Mouse (Mus musculus) mouse embryonic stem cell (cell line): ENCODE data around the gene Acvrl1.

Source experiments
- in situ Hi-C, 2 experiments: fragments of 300-500 bp; cut with MboI; formaldehyde crosslinking; loops; 1 replicate in 1 of 2; 3 replicates in 1 of 2; pipeline ENCODE4 v1.14.3; 2019 to 2020; ENCODE audit warnings: low sequenced_read_pairs in 2 of 2, low pct_unique_long_range_greater_than_20kb in 1 of 2, mixed read lengths in 1 of 2; ENCODE audit not compliant: unreplicated experiment in 1 of 2

The Acvrl1 gene

DNA sequence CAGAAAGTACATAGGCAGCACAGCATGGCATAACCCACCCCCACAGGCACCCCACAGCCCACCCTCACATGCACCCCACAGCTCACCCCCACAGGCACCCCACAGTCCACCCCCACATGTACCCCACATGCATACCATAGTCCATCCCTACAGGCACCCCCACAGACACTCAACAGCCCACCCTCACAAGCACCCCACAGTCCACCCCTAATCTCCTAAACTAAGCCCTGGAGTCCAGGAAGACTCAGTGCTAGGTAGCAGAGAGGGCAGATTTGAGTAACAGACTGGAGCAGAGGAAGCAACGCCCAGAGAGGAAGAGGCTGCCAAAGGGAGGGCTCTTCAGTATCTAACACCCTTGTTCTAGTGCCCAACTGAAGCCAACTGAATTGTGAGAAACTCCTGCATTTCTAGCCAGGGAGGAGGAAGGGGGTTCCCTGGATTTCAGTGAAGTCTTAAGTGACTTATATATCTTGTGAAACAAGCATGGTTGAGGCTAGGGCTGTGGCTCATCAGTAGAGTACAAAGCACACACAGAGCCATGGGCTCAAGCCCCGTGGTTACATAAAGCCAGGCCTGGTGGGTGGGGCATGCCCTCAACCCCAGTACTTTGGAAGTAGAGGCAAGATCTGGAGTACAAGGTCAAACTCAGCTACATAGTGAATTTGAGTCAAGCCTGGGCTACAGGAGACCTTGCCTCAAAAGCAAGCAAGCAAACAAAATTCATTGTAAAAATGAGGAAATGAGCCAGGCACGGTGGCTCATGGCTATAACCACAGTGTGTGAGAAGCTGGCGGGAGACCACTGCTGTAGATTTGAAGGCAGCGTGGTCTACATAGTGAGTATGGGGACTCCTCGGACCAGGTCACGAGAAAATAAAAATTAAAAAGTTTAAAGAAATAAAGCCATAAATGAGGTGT, 26.6 kb downstream of the Acvrl1 start:
- in situ Hi-C loops, result no loop called here

DNA sequence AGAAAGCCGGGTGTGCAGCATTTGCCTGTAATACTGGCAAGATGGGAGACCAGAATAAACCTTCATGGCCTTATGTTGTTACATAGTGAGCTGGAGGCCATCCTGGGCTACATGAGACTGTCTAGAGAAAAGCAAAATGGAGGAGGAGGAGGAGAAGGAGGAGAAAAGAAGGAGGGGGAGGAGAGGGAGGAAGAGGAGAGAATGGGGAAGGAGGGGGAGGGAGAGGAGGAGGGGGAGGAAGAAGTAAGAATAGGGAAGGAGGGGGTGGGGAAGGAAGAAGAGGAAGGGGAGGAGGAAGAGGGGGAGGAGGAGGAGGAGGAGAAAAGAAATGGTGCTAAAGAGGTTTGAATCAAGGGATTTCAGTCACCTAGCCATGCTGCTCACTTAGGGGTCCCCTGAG, 31.8 kb downstream of the Acvrl1 start:
- in situ Hi-C loops, result no loop called here

DNA sequence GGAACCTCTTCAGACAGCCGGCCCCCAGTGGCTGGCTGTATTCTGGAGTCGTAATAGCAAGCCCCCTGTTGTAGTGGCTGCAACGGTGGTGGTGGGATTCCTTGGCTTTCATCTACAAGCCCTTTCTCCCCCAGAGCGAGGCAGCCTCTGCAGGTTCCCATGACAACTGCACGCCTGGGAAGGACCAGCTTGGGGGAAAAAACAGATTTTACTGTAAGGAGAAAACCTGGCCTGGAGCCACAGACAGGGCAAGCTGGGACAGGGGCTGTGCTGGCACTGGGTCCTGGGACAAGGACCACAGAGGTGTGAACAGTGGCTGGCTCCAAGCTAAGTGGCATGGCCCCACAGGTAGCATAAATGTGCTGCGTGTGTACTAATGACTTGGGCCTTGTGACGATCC, 32.3 kb downstream of the Acvrl1 start:
- in situ Hi-C loops, result no loop called here

DNA sequence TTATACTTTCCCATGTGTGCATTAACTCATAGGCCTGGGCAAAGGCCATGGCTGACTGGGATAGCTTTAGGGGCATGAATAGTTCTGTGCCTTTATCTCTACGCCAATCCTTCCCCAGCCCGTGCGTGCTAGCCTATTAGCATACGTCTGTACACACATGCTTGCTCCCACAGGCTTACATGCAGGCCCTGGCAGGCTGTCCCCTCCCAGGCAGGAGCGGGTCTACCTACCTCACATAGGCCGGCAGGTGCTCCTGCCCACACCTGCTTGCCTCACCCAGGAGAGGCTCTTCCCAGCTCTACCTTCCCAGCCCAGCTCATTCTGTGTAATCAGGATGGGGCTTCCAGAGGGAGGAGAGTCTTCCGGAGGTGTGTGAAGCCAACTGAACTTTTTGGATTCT, 33.2 kb downstream of the Acvrl1 start:
- in situ Hi-C loops, result no loop called here

DNA sequence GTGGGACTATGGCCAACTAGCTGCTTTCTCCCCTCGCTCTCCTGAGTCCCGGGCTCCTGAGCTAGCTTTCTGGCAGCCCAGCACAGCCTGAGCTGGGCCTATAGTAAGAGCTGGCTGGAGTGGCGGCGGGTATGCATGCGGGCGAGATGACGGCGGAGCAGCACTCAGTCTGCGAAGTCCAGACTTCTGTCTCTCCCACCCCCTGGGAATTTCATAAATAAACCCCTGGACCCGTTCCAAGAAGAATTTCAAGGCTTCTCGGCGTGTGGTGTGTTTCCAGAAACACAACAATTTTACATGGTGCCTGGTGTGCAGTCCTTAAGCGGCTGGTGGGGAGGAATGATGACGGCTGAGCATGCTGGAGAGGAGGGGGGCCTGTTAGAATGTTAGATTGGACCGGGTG, 34.7 kb downstream of the Acvrl1 start:
- in situ Hi-C loops, result no loop called here

DNA sequence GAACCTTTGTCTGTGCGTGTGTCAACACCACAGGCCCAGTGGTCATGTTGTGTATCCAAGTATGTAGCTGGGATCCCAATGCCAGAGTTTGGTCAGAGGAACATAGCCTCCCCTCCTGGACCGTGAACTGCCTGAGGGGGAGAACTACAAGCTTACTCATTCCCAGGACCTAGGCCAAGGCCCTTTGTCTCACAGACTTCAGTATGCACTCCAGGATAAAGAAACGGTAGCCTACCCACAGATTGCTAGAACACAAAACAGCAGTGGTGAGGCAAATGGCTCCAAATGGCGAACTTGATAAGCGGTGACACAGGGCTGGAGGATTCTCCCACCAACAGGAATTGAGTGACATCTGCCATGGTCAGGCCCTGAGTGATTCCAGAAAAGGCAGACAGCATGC, 35.5 kb downstream of the Acvrl1 start:
- in situ Hi-C loops, result no loop called here

DNA sequence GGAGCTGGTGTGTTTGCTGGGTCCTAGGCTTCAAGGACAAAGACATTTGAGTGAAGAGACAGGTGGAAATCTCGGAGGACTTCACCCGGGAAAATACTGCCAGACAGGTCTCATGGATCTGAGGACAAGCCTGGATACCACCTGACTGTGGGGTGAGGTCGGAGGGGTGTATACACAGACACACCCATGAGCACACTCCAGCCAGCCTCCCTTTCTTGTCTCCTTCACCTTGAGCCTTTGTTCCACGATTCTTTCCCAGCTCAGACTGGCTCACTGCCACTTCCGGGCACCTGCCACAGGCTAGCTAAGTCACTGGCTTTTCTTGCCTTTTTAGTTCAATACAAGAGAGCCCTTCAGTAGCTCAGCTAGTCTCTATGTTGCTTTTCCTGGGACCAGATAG, 36.0 kb downstream of the Acvrl1 start:
- in situ Hi-C loops, result no loop called here

DNA sequence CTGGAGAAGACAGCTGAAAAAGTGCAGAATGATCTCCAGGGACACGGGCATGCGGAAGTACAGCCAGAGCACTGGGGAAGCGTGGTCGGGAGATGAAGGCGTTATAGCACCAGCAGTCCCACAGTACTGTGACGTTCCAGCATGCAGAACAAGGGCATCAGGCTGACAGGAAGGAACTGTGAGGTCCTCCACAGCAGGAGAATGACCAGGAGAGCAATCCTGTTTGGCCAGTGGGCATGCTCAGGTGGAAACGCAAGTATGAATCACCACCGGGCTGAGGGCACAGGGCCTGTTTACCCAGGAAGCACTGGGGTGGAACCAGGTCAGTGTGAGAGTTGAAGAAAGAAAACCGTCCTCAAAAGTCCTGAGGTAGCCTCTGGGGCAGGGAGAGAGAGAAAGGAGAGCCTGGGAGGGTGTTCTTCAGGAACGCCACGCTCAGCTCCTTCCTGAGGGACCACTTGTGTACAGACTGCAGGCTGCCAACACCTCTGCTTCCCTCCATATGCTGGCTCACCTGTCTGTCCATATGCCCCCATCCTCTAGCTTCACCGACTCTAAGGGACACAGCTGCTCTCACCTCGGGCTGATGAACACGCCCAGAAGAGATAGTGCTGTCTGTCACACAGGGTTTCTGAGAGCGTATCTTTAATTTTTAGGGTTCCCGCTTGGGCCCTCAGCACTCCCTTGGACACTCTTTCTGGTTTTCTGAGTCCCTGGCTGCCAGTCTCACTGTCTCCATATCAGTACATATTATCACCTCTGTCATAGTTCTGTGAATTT, 37.5 kb downstream of the Acvrl1 start:
- in situ Hi-C loops, result no loop called here

DNA sequence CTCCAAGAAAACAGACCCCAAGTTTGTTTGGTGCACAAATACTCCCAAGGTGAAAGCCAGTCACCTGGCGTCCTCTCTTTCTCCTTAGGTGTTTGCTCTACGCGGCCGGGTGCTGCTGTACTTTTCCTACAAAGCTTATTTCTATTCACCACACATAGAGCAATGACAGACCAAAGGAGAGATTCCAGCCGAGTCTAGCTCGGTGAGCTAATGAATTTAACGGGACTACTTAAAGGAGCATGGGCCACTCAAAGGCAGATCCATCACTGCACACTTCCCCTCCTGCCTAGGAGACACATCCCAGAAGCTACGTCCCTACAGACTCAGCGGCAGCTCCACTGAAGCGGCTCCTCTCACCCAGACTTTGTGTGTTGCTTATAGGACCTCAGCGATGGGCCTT, 39.2 kb downstream of the Acvrl1 start:
- in situ Hi-C loops, result no loop called here

DNA sequence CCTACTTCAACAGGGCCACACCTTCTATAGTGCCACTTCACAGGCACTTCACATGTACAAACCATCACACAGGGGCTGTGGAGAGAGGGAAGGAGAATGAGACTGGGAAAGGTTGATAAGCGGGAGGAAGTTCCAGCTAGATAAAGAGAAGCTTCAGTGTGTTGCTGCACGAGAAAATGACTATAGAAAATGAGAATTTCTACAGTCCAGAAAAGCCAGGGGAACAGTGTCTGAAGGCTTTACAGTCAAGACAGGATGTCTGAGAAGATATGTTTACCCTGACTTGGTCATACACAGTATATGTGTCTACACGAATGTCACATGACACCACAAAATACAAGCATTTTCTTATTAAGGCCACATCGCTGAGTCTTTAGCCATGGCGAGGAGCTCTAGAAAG, 41.6 kb downstream of the Acvrl1 start:
- in situ Hi-C loops, result no loop called here

DNA sequence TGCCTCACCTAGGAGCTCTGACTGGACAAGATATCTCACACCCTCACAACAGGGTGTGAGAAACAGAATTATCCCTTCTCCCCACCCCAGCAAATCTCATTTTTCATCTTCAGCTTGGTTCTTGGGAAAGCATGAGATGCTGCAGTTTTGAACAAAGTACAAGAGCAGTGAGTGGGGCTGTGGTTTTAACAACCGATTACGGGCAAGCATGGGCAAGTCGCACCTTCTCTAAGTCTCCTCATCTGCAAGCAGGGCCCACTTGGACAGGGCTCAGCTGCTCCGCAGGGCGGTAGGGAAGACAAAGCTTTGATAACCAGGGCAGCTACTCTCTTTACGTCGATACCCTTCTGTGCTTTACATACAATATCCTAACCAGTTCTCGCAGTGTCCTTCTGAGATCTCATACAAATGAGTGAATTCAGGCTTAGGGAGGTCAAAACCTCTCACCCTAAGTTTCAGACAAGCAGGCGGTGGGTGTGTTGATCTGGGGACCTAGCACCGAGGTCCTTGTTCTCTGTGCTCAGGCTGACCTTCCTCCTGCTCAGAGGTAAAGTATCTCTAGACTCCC, 42.2 kb downstream of the Acvrl1 start:
- in situ Hi-C loops, result no loop called here

DNA sequence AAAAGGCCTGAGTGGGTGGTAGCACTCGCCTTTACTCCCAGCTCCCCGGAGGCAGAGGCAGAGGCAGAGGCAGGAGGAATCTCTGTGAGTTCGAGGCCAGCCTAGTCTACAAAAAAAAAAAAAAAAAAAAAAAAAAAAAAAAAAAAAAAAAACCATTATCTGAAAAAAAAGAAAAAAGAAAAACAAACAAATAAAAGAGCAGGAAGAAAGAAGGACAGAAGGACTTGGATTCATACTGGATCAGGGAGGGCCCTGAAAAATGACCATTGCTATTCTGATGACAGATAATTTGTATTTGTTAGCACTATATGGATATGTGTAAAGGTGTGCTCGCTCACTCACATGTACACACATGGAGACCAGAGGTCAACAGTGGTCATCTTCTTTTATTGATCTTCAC, 43.0 kb downstream of the Acvrl1 start:
- in situ Hi-C loops, result no loop called here

DNA sequence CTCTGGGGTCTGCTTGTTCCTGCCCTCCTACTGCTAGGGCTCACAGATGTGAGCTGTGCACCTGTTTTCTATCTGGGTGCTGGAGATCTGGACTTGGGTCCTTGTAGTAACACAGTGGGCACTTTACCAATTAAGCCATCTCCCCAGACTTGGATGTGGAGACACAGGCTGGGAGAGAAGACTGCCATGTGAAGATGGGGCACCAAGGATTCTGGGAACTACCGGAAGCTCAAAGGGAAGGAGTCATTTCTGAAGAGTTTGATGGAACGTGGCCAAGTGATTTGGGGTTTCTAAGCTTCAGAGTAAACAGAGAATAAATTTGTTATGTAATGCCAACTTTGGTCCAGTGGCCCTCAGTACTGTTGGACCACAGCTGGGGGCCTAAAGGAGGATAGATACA, 43.7 kb downstream of the Acvrl1 start:
- in situ Hi-C loops, result no loop called here

DNA sequence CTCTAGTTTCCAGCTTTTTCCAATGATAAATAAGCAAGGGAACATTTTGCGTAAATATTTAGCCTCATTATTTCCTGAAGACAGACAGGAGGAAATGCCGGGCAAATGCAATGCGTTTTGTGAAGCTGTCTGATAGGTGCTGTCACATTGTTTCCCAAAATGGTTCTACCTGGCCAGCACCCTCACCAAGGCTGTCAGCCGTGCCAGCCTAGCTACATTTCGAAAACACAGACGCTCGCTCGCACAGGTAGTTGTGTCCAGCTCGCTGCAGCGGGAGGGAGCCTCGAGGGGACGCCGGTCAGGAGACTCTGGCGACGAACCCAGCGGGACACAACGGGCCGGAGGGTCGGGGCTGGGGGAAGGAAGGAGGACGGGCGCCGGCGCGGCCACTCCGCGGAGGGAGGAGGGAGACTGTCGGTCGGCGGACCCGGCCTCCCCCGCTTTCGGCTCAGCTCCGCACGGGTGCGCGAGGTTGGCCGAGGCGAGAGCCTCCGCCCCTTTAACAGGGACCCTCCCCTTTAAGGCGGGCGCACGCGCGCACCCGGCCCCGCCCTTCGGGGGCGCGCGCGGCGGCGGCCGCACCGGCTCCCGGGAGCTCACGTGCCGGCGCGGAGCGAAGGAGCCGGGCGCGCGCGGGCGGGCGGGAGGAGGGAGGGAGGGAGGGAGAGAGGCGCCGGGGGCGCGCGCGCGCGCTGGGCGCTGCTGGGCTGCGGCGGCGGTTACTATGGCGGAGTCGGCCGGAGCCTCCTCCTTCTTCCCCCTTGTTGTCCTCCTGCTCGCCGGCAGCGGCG, 45.3 kb downstream of the Acvrl1 start, which contains the start of gene Acvr1b:
Acvr1b (plus strand) TSS at position 647 of the 791 bp plus-strand sequence.
- in situ Hi-C loops, result no loop called here

DNA sequence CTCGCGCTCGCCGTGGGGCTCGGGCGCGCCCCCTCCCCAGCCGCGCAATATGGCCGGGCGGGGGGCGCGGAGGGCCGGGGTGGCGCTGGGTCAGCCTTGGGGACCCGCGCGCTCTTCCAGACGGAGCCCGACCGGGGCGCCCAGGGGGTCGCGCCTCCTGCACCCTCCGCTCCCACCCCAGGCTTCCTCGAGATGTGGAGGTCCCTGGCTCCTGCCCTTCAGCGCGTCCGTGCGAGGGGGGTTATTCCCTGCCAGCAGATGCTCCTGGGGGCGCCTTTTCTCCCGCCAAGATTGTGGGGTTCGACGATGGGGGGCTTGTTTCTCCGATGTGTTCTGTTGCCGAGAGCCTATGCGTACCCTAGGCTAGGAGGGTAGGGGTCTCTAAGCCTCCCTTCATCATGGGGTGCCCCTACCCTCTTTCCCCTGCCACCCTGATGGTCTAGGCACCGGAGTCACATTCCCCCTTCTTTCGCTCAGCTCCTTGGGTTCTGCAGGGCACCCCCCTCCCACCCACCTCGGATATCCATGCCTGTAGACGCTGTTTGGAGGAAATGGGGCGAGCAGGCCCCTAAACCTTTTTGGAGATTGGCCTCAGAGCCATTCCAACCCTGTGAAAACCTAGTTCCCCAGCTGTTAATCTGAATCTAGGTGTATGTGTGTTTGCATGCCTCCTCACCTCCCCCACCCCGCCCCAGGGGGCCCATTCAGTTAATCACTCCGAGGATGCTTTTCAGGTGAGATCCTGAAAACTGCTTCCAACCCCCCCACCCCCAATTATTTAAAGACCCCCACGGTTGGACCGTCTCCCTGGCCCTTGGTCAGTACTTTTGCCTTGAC, 46.2 kb downstream of the Acvrl1 start:
- in situ Hi-C loops, result no loop called here

DNA sequence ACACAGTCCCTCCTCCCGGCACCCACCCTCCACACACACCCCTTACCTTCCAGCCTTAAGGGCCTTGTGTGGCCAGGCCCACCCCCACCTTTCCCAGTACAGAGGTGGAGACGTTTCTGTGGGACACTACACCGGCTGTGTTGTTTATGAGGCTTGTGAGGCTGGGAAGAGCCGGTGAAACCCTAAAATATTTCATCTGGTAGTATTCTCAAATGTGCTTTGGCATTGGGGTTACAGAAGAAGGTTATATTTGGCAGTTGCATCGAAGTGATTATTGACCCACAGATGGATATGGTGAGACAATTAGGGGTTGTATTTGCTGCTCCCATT, 46.8 kb downstream of the Acvrl1 start:
- in situ Hi-C loops, result no loop called here

DNA sequence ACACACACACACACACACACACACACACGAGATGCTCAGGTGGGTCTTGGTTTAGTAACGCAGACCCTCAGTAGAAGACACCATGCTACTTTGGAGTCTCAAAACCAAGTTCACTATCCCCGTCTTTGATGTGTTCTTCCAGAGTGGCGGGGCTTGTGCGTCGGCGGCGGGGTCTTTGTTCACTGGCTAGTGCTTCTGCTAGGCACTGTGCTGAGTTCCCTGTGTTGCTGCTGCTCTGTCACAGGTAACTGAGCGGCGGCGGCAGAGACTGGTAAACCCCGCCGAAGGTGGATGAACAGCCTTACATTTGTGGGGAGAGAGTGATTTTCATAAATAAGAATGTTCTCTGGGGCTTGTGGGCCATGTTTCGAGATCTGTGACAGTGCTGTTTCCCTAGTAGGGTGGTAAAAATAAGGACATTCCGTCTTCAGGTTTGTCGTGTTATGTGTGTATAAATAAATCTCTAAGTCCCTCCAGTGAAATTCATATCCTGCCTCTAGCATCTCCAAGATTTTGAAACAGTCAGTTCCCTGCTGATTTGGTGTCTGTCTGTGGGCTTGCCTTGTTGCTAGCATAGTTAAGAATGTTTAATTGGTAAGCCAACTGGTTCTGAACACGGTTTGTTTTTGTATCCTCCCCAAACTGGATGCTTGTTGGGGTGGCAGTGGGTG, 47.4 kb downstream of the Acvrl1 start:
- in situ Hi-C loops, result no loop called here

DNA sequence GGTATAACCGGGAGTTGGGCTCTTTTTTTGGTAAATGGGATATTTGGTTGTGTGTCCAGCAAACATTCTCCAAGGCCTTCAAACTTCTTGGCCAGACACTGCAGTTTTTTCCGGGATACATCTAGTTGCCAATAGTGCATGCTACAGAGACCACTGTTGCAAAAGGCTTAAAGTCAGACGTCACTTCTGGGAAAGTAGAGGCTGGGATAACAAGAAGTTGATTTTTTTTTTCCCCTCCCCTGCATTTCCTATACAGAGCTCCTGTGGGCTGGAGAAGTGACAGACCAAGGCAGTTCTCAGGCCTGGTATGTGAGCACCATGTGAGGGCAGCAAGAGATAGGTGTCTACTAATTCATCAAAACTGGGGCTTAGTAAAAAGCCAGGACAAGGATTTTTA, 48.0 kb downstream of the Acvrl1 start:
- in situ Hi-C loops, result no loop called here
